Mouse (Mus musculus): ENCODE measurements around the gene Lrrc58.

GRCm38 (mm10) chr16:37927117-37927516 lies 58.9 kb downstream of the Lrrc58 start:
- TF ChIP-seq CTCF (IDR thresholded peaks at IDR 0.05; ENCODE audit: control insufficient read depth, insufficient read depth, insufficient read length) (no peak), MYOD1 (IDR thresholded peaks at IDR 0.05; ENCODE audit: control insufficient read depth, insufficient read length, low read depth) (no peak), MAX (IDR thresholded peaks at IDR 0.05) (no peak), USF1 (IDR thresholded peaks at IDR 0.05; ENCODE audit: low read depth) (no peak), MYOG (IDR thresholded peaks at IDR 0.05; ENCODE audit: control insufficient read depth, extremely low read depth, insufficient read length) (no peak)

All from C2C12 (cell line).